Mouse (Mus musculus): Measurements from ENCODE around the gene Dohh. TPM values are rescaled to one million over a fixed set of nuclear protein-coding genes. Genes with fewer than 3 reads are reported as not detected.

Gene Dohh
- total RNA-seq, 2 experiments from 2014 or later = 38.1 to 39.8 TPM

DNA sequence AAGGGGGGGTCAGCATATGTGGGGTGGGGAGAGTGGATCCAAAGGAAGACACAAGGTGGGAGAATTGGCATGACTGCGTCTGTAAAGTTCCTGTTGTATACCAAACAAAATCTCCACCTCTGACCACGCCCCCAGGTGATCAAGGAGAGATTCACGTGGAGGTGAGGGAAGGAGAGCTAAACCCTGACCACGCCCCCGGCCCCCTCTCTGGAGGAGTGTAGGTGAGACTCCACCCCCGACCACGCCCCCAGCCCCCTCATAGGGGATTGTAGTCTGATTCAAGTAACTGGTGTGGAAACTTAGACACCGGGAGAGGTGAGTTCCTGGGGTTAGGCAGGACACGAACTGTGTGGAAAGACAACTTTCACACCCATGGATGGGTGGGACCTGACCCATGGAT, 19.9 kb downstream of the Dohh start:
- no peak for TF ChIP-seq CTCF (IDR thresholded peaks at IDR 0.05)
- H3K27ac ChIP-seq = peak overlapping the region; percentile 97
- intact Hi-C loops (cut with DNase I) = no loop called here
- H3K4me3 ChIP-seq = no peak overlapping the region; the same call in 1 of the 2 replicates
- peak; percentile 44 for DNase-seq

DNA sequence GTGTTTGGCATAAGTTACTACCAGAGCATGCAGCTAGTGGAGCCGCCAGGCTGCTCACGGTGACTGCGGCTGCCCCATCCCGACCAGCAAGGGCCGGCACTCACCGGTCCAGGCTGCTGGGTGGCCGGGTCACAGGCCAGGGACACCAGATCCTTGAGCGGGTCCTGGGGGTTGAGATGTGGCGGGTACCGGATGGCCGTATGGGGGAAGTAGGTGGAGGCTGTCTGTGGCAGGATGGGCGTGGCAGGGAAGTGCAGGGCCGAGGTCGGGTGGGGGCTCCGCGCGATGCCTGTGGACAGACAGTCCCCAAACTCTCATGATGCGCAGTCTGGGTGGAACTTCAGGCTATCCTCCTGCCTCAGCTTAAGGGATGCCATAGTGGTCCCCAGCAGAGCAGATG, 20.5 kb downstream of the Dohh start:
- intact Hi-C loops (cut with DNase I) = no loop called here
- peak overlapping the region; percentile 32 for H3K4me3 ChIP-seq
- peak; percentile 62 for DNase-seq
- H3K27ac ChIP-seq = peak overlapping the region; percentile 97
- TF ChIP-seq CTCF (IDR thresholded peaks at IDR 0.05) = no peak

DNA sequence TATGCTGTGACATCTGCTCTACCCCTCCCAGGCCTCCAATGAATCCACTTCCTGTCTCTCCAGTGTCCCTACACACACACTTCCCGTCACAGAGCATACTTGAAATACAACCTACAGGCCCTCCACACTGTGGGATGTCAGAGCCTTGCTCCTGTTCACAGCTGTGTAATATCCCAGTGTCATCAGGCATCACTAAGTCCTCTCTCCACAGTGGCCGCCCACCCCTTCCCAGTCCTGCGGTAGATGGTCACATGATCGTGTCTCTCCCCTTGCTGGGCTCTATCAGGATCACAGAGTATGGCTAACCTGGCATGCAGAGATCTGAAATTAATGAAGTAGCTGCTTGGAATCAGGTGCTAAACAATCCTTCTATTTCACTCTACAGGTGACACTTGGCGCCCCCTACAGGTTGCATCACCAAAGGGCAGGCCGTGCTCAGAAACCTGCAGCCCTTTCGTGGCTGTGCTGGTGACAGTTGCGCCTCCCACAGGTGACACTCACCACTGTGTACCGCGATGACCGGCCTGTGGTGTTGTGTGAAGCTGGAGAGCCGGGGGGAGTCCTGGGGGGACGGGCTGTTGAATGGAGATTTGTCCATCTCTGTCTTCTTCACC, 21.5 kb downstream of the Dohh start:
- peak overlapping the region; percentile 97 for H3K27ac ChIP-seq
- peak; percentile 78 for DNase-seq
- H3K4me3 ChIP-seq = no peak overlapping the region; the same call in none of the 2 replicates
- TF ChIP-seq CTCF (IDR thresholded peaks at IDR 0.05) = peak; percentile 88
- intact Hi-C loops (cut with DNase I) = no loop called here

DNA sequence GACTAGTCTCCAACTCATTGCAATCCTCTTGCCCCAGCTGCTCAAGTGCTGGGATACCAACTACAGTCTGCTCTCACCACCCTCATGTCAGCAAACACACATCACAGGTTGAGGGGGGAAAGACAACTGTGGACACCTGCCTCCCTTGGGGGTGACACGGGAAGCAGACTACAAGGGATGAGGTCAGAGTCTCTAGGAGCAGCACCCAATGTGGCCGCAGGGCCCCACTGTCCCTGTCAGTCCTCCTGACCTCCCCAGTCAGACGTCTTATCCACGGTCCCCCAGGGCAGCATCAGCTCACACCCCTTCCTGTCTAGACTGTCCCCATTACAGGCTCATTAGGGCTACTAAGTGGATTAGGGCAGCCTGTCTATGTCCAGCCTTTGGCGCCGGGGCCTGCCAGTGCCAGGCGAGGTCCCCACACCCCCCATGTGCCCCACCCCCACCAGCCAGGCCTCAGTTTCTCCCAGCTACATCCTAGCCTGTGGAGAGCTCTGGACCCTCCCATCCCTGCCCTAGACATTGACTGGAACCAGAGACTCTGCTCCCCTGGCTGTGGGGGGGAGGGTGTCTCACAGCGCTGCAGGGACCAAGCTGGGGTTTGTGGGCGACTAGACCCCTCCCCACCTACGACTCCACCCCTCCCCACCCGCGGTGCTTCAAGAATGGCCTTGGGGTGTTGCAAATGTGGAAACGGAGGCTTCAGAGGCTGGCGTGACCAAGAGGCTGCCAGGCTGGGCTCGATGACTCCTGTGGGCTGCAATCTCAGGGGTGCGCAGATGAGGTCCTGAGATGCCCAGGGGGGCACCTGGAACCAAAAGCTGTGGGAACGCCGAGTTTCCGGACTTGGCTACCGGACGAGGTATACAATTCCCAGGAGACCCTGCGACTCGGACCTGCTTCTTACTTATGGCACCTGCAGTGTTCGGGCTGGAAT, 22.5 kb downstream of the Dohh start:
- Histone ChIP-seq H3K27ac (peak overlapping the region; percentile 97), H3K4me3 (peak overlapping the region; percentile 70)
- intact Hi-C loops (cut with DNase I) = no loop called here
- peak; percentile 38 for DNase-seq
- TF ChIP-seq CTCF (IDR thresholded peaks at IDR 0.05) = no peak

DNA sequence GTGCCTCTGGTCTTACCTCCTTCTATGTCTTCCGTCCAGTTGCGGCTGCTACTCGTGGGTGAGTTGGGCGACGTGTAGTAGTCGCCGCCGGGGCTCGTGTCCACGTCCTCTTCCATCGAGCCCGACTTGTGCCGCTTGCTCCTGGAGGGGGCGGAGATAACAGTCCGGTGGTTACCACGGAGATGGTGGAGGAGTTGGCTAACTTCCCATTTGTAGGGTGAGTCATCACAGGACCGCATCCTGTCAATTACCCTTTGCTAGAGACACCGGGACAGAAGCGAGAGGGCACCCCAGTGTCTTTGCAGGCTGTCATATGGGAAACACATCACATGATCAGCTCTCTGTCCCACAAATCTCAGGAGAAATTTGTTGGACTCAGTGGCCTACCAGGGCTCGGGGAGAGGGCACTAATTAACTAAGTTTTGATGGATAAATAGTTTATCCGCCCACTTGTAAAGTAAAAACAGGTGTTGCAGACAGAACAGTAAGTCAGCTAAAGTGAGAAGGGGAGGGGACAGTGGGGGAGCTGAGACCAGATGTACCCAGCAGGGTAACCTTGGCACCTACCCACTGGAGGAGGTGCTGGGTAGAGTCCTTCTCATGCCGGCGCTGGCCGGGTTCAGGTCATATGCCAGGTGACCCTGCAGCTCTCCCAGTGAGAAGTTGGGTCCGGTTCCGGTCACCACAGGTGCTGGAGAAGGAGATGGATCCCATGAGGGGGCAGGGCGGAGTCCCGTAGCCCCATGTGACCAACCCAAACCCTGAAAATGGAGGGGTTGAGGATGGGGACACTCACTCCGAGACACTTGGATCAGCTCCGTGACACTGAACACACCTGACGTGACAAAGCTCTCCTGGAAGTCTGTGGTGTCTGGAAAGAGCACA, 23.6 kb downstream of the Dohh start:
- peak; percentile 77 for DNase-seq
- intact Hi-C loops (cut with DNase I) = loop anchor here (2.0 kb wide), 1 partner anchor 27 kb away; no protein-coding TSS in a partner anchor
- Histone ChIP-seq H3K27ac (peak overlapping the region; percentile 97), H3K4me3 (peak overlapping the region; percentile 70)
- TF ChIP-seq CTCF (IDR thresholded peaks at IDR 0.05) = no peak

DNA sequence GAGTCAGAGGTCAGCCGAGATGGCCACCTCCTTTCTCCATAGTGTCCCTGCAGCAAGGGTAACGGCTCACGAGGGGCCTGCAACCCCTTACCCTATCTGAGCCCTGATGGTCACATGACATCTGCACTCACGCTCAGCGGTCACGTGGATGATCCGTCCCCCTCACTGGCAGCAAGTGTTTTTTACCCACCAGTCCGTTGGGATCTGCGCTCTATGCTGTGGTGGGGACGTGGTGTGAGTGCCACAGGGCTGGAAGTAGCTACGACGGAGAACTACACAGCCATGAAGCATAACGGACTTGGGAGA, 24.1 kb downstream of the Dohh start:
- DNase-seq = no peak
- no peak for TF ChIP-seq CTCF (IDR thresholded peaks at IDR 0.05)
- intact Hi-C loops (cut with DNase I) = loop anchor here (2.0 kb wide), 1 partner anchor 26 kb away; no protein-coding TSS in a partner anchor
- H3K27ac ChIP-seq = peak overlapping the region; percentile 97
- H3K4me3 ChIP-seq = peak overlapping the region; percentile 70

DNA sequence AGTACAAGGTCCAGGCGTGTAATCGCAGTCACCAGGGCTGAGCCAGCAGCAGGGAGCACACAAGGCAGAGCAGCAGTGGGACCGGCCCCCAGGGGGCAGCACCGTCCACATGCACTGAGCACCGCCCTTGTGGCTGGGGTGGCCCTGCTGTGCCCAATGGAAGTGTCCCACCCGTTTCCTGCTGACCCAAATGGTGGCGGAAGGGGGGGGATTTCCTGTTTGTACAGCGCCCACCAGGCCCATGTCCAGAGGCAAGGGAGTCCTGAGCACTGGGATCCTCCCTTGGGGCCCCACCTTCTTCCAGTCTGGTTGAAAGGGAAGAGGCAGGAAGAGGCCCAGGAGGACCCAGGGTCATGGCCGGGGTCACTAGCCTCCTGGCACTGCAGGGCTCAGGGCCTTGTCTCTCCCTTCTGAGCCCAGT, 24.7 kb downstream of the Dohh start:
- intact Hi-C loops (cut with DNase I) = loop anchor here (2.0 kb wide), 1 partner anchor 26 kb away; no protein-coding TSS in a partner anchor
- TF ChIP-seq CTCF (IDR thresholded peaks at IDR 0.05) = peak; percentile 96
- peak overlapping the region; percentile 97 for H3K27ac ChIP-seq
- peak overlapping the region; percentile 70 for H3K4me3 ChIP-seq
- DNase-seq = peak; percentile 93

DNA sequence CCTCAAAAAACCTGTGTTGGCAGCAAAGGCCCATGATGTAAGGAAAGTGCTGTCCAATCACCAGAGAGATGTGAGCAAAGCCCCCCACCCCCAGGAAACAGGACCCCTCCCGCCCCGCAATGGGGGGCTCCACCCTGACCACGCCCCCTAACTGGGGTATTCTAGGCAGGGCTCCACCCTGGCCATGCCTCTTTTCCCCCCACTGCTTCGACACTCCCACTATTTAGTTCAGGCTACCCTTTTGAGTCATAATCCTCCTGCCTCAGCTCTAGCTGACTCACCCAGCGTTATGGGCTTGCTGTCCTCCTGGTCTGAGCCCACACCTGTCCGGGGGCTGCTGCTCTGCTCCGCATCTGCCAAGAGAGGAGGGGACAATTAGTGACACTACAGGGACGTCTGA, 25.1 kb downstream of the Dohh start:
- peak overlapping the region; percentile 97 for H3K27ac ChIP-seq
- no peak for TF ChIP-seq CTCF (IDR thresholded peaks at IDR 0.05)
- H3K4me3 ChIP-seq = peak overlapping the region; percentile 70
- intact Hi-C loops (cut with DNase I) = loop anchor here (2.0 kb wide), 1 partner anchor 25 kb away; no protein-coding TSS in a partner anchor
- peak; percentile 46 for DNase-seq

DNA sequence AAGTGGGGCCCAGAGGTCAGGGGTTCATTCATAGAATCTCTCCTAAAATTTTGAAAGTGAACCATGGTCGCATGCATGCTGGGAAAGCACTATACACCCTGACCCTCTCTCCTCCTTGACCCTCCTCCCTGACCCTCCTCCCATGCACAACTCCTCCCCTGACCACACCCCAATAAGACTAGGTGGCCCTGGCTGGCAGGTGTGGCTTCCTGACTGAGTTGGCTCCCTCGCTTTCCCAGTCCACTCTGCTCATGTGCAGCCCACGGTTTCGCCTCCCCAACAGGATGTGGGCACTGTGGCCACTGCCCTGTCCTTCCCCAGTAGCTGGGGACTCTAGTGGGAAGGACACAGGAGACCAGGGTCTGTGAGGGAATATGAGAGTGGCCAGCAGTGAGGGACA, 26.1 kb downstream of the Dohh start:
- intact Hi-C loops (cut with DNase I) = no loop called here
- TF ChIP-seq CTCF (IDR thresholded peaks at IDR 0.05) = no peak
- peak overlapping the region; percentile 70 for H3K4me3 ChIP-seq

DNA sequence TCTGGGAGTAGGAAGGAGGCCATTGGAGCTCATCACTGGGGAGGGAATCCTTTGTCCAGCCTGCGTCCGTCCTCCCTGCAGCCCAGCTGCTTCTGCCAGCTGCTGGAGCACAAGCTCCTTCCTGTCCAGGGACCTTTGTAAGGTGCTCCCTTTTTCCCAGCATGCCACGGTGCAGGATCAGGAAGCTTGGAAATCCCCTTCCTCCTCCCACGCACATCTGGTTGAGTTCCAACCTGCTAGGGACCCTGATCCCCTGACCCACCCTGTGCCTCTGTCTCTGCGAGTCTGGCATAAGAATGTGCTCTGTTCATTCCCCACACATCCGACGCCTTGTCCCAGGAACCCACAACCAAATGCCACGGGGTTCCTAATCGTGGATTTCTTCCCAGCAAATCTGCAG, 26.8 kb downstream of the Dohh start:
- peak overlapping the region; percentile 70 for H3K4me3 ChIP-seq
- DNase-seq = no peak
- H3K27ac ChIP-seq = peak overlapping the region; percentile 97
- intact Hi-C loops (cut with DNase I) = no loop called here
- TF ChIP-seq CTCF (IDR thresholded peaks at IDR 0.05) = no peak

More for the DNA sequence above, 26.1 kb downstream of the Dohh start:
- DNase-seq = peak; percentile 37
- H3K27ac ChIP-seq = peak overlapping the region; percentile 97

DNA sequence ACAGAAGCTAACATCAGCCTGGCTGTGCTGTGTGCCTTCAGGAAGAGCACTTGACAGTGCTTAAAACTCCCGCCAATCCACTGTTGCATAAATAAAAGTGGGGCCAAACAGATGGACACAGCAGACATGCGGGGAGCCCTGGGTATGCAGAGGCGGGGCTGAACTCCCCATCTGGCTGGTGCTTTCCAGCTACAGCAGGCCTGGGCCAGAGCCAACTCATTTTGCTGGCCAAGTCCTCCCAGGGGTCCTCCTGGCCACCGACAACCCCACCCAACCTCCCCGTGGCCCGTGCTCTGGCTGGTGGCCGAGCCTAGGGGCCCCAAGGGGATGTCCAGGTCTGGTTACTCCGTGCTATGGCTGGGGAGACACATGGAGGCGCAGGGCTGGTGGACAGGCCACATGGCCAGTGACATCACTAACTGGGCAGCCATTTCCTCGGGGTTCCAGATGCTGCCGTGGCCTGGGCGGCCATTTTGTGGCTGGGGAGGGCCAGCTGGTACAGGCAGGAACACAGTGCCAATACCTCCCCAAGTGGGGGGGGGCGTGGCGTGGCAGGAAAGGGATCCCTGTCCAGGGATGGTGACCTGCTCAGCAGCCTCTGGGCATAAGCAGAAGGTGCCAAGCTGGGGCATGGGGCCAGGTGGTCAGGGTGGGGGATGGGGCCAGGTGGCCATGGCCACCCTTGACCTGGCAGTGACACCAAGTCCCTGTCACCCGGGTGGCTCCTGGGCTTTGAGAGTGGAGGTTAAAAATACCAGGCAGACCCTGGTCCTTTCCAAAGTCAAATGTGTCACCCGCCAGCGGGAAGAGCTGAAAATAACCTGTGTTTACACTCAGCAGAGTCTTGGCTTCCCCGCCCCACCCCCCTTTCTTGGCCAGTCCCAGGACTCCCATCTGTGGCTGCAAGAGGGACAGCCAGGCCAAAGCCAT, 27.5 kb downstream of the Dohh start:
- DNase-seq = peak; percentile 97
- Histone ChIP-seq H3K4me3 (peak overlapping the region; percentile 70), H3K27ac (peak overlapping the region; percentile 97)
- no peak for TF ChIP-seq CTCF (IDR thresholded peaks at IDR 0.05)
- intact Hi-C loops (cut with DNase I) = no loop called here

Measured in gastrocnemius, adult 2 months (tissue).